Mouse (Mus musculus) hindlimb bud, embryonic 11.5 days (tissue): ENCODE results near the gene Nod2.

ENCODE experiments used
- DNase-seq: peaks from one replicate; pipeline ENCODE4 v3.0.0-alpha.2; 2012; ENCODE audit warnings: low read depth, low spot score; ENCODE audit errors: extremely low spot score

Gene Nod2

DNA sequence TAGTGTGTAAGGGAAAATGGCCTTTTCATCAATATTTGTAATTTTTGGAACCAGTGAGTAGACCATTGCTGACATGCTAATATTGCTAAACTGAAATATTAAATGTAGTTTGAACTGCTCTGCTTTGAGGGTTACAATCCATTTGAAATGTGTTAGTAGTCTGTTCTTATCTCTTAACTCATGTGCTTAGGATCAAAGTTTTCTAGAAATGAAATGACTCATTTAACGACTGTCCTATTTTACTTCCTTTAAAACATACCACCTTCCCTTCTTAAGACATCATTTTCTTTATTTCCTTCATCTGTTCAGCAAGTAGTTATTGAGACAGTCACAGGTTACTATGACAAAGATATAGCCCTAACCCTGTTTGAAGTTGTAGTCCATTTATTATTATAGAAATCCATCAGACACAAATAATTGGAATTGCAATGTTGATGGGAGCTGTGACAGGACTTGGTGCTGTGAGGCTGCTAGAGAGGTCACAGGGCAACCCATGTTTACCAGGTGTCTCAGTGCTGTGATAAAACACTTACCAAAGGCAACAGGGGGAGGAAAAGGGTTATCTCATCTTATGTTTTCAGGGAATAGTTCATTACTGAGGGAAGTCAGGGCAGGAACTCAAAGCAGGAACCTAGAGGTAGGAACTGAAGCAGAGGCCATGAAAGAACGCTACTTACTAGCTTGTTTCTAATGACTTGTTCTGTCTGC is 76.3 kb downstream of the Nod2 start:
- DNase-seq = no peak
